Mouse (Mus musculus): Measurements from ENCODE around the gene Deup1. TPM values are rescaled to one million over a fixed set of nuclear protein-coding genes. Genes with fewer than 3 reads are reported as not detected.

The Deup1 gene
- total RNA-seq, 4 experiments from 2014 or later: 0.58 to 1.7 (median 0.72) TPM

GRCm38 (mm10) chr9:15533336-15534070 lies 94.2 kb downstream of the Deup1 start:
- DNase-seq (ENCODE audit: low spot score in 2 of 2): no peak

GRCm38 (mm10) chr9:15531204-15531603 lies 96.5 kb downstream of the Deup1 start:
- DNase-seq (ENCODE audit: low spot score in 2 of 2): no peak

- DNase-seq (ENCODE audit: low spot score in 2 of 2): no peak
Measured at GRCm38 (mm10) chr9:15529965-15530320, 97.8 kb downstream of the Deup1 start.

- no peak for DNase-seq (ENCODE audit: low spot score in 2 of 2)
Measured at GRCm38 (mm10) chr9:15529275-15529964, 98.3 kb downstream of the Deup1 start.

GRCm38 (mm10) chr9:15528368-15528767 lies 99.4 kb downstream of the Deup1 start:
- no peak for DNase-seq (ENCODE audit: low spot score in 2 of 2)

- no peak for DNase-seq (ENCODE audit: low spot score in 2 of 2)
Measured at GRCm38 (mm10) chr9:15527846-15528245, 99.9 kb downstream of the Deup1 start.

GRCm38 (mm10) chr9:15526539-15526938 lies 101.2 kb downstream of the Deup1 start:
- DNase-seq (ENCODE audit: low spot score in 2 of 2): peak in 1 of 2 experiments; percentile 23

GRCm38 (mm10) chr9:15525246-15525645 lies 102.5 kb downstream of the Deup1 start:
- DNase-seq (ENCODE audit: low spot score in 2 of 2): no peak

GRCm38 (mm10) chr9:15523646-15524045 lies 104.1 kb downstream of the Deup1 start:
- no peak for DNase-seq (ENCODE audit: low spot score in 2 of 2)

GRCm38 (mm10) chr9:15522887-15523286 lies 104.8 kb downstream of the Deup1 start:
- no peak for DNase-seq (ENCODE audit: low spot score in 2 of 2)

- DNase-seq (ENCODE audit: low spot score in 2 of 2): no peak
Measured at GRCm38 (mm10) chr9:15522348-15522747, 105.4 kb downstream of the Deup1 start.

GRCm38 (mm10) chr9:15517979-15518378 lies 109.8 kb downstream of the Deup1 start:
- no peak for DNase-seq (ENCODE audit: low spot score in 2 of 2)

GRCm38 (mm10) chr9:15516007-15516406 lies 111.7 kb downstream of the Deup1 start:
- no peak for DNase-seq (ENCODE audit: low spot score in 2 of 2)

- DNase-seq (ENCODE audit: low spot score in 2 of 2): no peak
Measured at GRCm38 (mm10) chr9:15512918-15513317, 114.8 kb downstream of the Deup1 start.

GRCm38 (mm10) chr9:15510557-15511310 lies 117.0 kb downstream of the Deup1 start:
- peak in 1 of 2 experiments; percentile 12 for DNase-seq (ENCODE audit: low spot score in 2 of 2)

Other genes with a start within 250 kb of the Deup1 start
- 1 to 10 TPM; 6.6 to 9.6 (median 8.9) TPM for gene Smco4, start 134.5 kb downstream of the Deup1 start, total RNA-seq (2022)
- gene Slc36a4, start 81.8 kb upstream of the Deup1 start, total RNA-seq (2022): 10 to 100 TPM; 40.4 to 48.4 (median 43.7) TPM
- not detected for gene Mtnr1b, start 246.6 kb upstream of the Deup1 start, total RNA-seq (2022)

Measured in layer of hippocampus, adult 8-10 months (tissue).